Mouse (Mus musculus) CH12F3 (cell line): ENCODE data around the gene Mb.
"Not testable (repeated sequence)": the region's sequence is repeated elsewhere in the genome, so short reads cannot be mapped to it uniquely, and the experiment has no call there.

Experiments used
- in situ Hi-C: fragments of 300-500 bp; cut with MboI; formaldehyde crosslinking; loops from 2 replicates; pipeline ENCODE4 v1.14.3; 2020; ENCODE audit warnings: low sequenced_read_pairs

The Mb gene

GRCm38 (mm10) chr15:77066233-77066632 lies 15.8 kb upstream of the Mb start:
- in situ Hi-C loops: no loop called here

- in situ Hi-C loops: no loop called here
Measured at GRCm38 (mm10) chr15:77065259-77065852, 14.9 kb upstream of the Mb start.

GRCm38 (mm10) chr15:77062746-77063145 lies 12.3 kb upstream of the Mb start:
- in situ Hi-C loops: no loop called here

- in situ Hi-C loops: not testable (repeated sequence)
Measured at GRCm38 (mm10) chr15:77059416-77059815, 8.9 kb upstream of the Mb start.

- in situ Hi-C loops: no loop called here
Measured at GRCm38 (mm10) chr15:77058566-77058965, 8.1 kb upstream of the Mb start.

GRCm38 (mm10) chr15:77056791-77057051 lies 6.3 kb upstream of the Mb start:
- in situ Hi-C loops: no loop called here

- in situ Hi-C loops: no loop called here
Measured at GRCm38 (mm10) chr15:77056001-77056790, 5.7 kb upstream of the Mb start.

- in situ Hi-C loops: no loop called here
Measured at GRCm38 (mm10) chr15:77054611-77055175, 4.2 kb upstream of the Mb start.

- in situ Hi-C loops: no loop called here
Measured at GRCm38 (mm10) chr15:77053021-77053420, 2.6 kb upstream of the Mb start.

- in situ Hi-C loops: no loop called here
Measured at GRCm38 (mm10) chr15:77052176-77052575, 1.7 kb upstream of the Mb start.

- in situ Hi-C loops: no loop called here
Measured at GRCm38 (mm10) chr15:77045609-77046008, 4.9 kb downstream of the Mb start.

GRCm38 (mm10) chr15:77044597-77045320 lies 5.7 kb downstream of the Mb start, which contains the start of gene Apol6:
Gene Apol6 (plus strand): TSS chr15:77044729.
- in situ Hi-C loops: no loop called here

GRCm38 (mm10) chr15:77040784-77041183 lies 9.7 kb downstream of the Mb start:
- in situ Hi-C loops: no loop called here

GRCm38 (mm10) chr15:77039211-77039700 lies 11.2 kb downstream of the Mb start:
- in situ Hi-C loops: no loop called here

GRCm38 (mm10) chr15:77037278-77038161 lies 12.9 kb downstream of the Mb start:
- in situ Hi-C loops: no loop called here

GRCm38 (mm10) chr15:77036989-77037277 lies 13.5 kb downstream of the Mb start:
- in situ Hi-C loops: no loop called here

GRCm38 (mm10) chr15:77036320-77036988 lies 14.0 kb downstream of the Mb start:
- in situ Hi-C loops: no loop called here

- in situ Hi-C loops: no loop called here
Measured at GRCm38 (mm10) chr15:77035643-77036042, 14.8 kb downstream of the Mb start.

GRCm38 (mm10) chr15:77034526-77034925 lies 15.9 kb downstream of the Mb start:
- in situ Hi-C loops: no loop called here

- in situ Hi-C loops: no loop called here
Measured at GRCm38 (mm10) chr15:77031271-77031670, 19.2 kb downstream of the Mb start.
